Mouse (Mus musculus) spleen, adult 2 months (tissue): ENCODE data around the gene Rpl7a. TPM values are rescaled to one million over a fixed set of nuclear protein-coding genes. Genes with fewer than 3 reads are reported as not detected.
A peak's percentile ranks its signal among the peaks of the same experiment; 100 is the strongest.
"Not testable (repeated sequence)": the region's sequence is repeated elsewhere in the genome, so short reads cannot be mapped to it uniquely, and the experiment has no call there.

Source experiments
- DNase-seq, 2 experiments: peaks; one replicate each; pipeline versions ENCODE4 v3.0.0 to v3.0.0-alpha.2; 2012 to 2021; ENCODE audit warnings: low spot score in 2 of 2, low read depth in 1 of 2
- H3K27ac ChIP-seq: fragments of 200-500 bp; 2 replicates; pipeline ENCODE4 v1.5.1; 2012; ENCODE audit warnings: low read length, inconsistent platforms; ENCODE audit not compliant: insufficient read depth
- H3K27me3 ChIP-seq: fragments of 200-500 bp; 2 replicates; pipeline ENCODE4 v1.6.1; 2012; ENCODE audit warnings: mild to moderate bottlenecking, moderate library complexity, low read length, inconsistent platforms; ENCODE audit not compliant: control insufficient read depth, insufficient read depth
- H3K36me3 ChIP-seq: fragments of 200-500 bp; 2 replicates; pipeline ENCODE4 v1.6.1; 2012; ENCODE audit warnings: mild to moderate bottlenecking, low read length, inconsistent platforms; ENCODE audit not compliant: control insufficient read depth, insufficient read depth
- H3K4me1 ChIP-seq: fragments of 200-500 bp; 2 replicates; pipeline ENCODE4 v1.6.1; 2011; ENCODE audit warnings: inconsistent platforms; ENCODE audit not compliant: control insufficient read depth, insufficient read depth, insufficient read length
- H3K4me3 ChIP-seq: fragments of 200-500 bp; 2 replicates; pipeline ENCODE4 v1.5.1; 2011; ENCODE audit warnings: mild to moderate bottlenecking, inconsistent platforms; ENCODE audit not compliant: insufficient read depth, insufficient read length; ENCODE audit errors: extremely low read depth
- CTCF ChIP-seq: fragments of 200-500 bp; IDR thresholded peaks from 2 replicates; pipeline ENCODE4 v1.5.1; 2011; ENCODE audit warnings: mild to moderate bottlenecking, inconsistent platforms; ENCODE audit not compliant: insufficient read depth, insufficient read length, insufficient replicate concordance; ENCODE audit errors: extremely low read depth
- POLR2A ChIP-seq: fragments of 200-500 bp; IDR thresholded peaks from 2 replicates; pipeline ENCODE4 v1.6.1; 2011; ENCODE audit warnings: low read depth, low read length, inconsistent platforms
- WGBS: fragments of 180-500 bp; shearing (Covaris S2); methylation state at CpG from one replicate; pipeline ENCODE4 v1.1.7; 2018; 5-methylcytosine and 5-hydroxymethylcytosine counted together
- polyA plus RNA-seq: library from polyadenylated mRNA; depleted of rRNA; stranded (reverse); fragments of >200 nt; gene quantifications from 2 replicates; pipeline ENCODE4 v1.2.3, GENCODE M21; 2012; rRNA removed

Gene Rpl7a
- 496 and 521 TPM in 2 replicates for polyA plus RNA-seq

GRCm38 (mm10) chr2:26910124-26910993 is at the start of gene Rpl7a, which contains the start of gene Med22:
Gene Rpl7a, plus strand, starts transcription at chr2:26910764.
Gene Med22, minus strand, starts transcription at chr2:26910677.
- peaks cover 6% of the 10 kb centered on the region; the same call in 1 of the 2 replicates for H3K4me1 ChIP-seq
- H3K36me3 ChIP-seq, result peaks cover 21% of the 10 kb centered on the region
- DNase-seq, result peak; percentile 97 to 99
- no peaks in the 10 kb centered on the region for H3K27me3 ChIP-seq
- H3K4me3 ChIP-seq, result peak within 1 kb of the TSS; percentile 77
- H3K27ac ChIP-seq, result peak within 1 kb of the TSS; percentile 84
- no peak for TF ChIP-seq CTCF
- TF ChIP-seq POLR2A, result peak; percentile 74
- under 1% methylated on average over 74 of the region's 74 CpGs for WGBS

GRCm38 (mm10) chr2:26862856-26863255 is 47.7 kb upstream of the Rpl7a start:
- TF ChIP-seq CTCF (no peak), POLR2A (no peak)
- Histone ChIP-seq H3K36me3 (no peaks in the 10 kb centered on the region), H3K27me3 (no peaks in the 10 kb centered on the region), H3K4me3 (no peak overlapping the region), H3K27ac (no peak overlapping the region), H3K4me1 (no peaks in the 10 kb centered on the region)
- 18% methylated on average over 3 of the region's 3 CpGs for WGBS
- DNase-seq, result no peak

- Histone ChIP-seq H3K36me3 (no peaks in the 10 kb centered on the region), H3K4me3 (no peak within 1 kb of the TSS), H3K27me3 (no peaks in the 10 kb centered on the region), H3K27ac (no peak within 1 kb of the TSS), H3K4me1 (no peaks in the 10 kb centered on the region)
- WGBS, result 64% methylated on average over 3 of the region's 3 CpGs
- TF ChIP-seq CTCF (no peak), POLR2A (no peak)
- no peak for DNase-seq
Observed at GRCm38 (mm10) chr2:26864879-26865278, 45.7 kb upstream of the Rpl7a start, which contains the start of gene Abo. Gene Abo, minus strand, starts transcription at chr2:26864979.

GRCm38 (mm10) chr2:26870666-26871065 is 39.9 kb upstream of the Rpl7a start:
- WGBS, result 64% methylated on average over 6 of the region's 6 CpGs
- H3K36me3 ChIP-seq, result no peaks in the 10 kb centered on the region
- TF ChIP-seq POLR2A (no peak), CTCF (no peak)
- no peak overlapping the region for H3K27ac ChIP-seq
- H3K4me3 ChIP-seq, result no peak overlapping the region
- no peak for DNase-seq
- H3K4me1 ChIP-seq, result no peaks in the 10 kb centered on the region
- no peaks in the 10 kb centered on the region for H3K27me3 ChIP-seq

- H3K4me1 ChIP-seq, result no peaks in the 10 kb centered on the region
- no peak overlapping the region for H3K4me3 ChIP-seq
- no peak for TF ChIP-seq CTCF
- no peak for TF ChIP-seq POLR2A
- H3K36me3 ChIP-seq, result no peaks in the 10 kb centered on the region
- no peak overlapping the region for H3K27ac ChIP-seq
- no peak for DNase-seq
- no peaks in the 10 kb centered on the region; the same call in 1 of the 2 replicates for H3K27me3 ChIP-seq
Observed at GRCm38 (mm10) chr2:26878571-26878970, 32.0 kb upstream of the Rpl7a start.

- WGBS, result 96% methylated on average over 2 of the region's 2 CpGs
- H3K36me3 ChIP-seq, H3K4me3 ChIP-seq, H3K27me3 ChIP-seq, DNase-seq, H3K4me1 ChIP-seq, H3K27ac ChIP-seq: not testable (repeated sequence)
Observed at GRCm38 (mm10) chr2:26885541-26885940, 25.0 kb upstream of the Rpl7a start.

- DNase-seq, result not testable (repeated sequence)
- WGBS, result 84% methylated on average over 4 of the region's 4 CpGs
Observed at GRCm38 (mm10) chr2:26886170-26886569, 24.4 kb upstream of the Rpl7a start.

More at GRCm38 (mm10) chr2:26886170-26886569, 24.4 kb upstream of the Rpl7a start:
- H3K27me3 ChIP-seq, H3K36me3 ChIP-seq, H3K4me1 ChIP-seq, H3K27ac ChIP-seq, H3K4me3 ChIP-seq: not testable (repeated sequence)
